ENCODE assay signal across 34 mouse cellular contexts in genomic region chr16:92468459-92468858, GRCm38 (mm10). TPM values are rescaled to one million over a fixed set of nuclear protein-coding genes. Genes with fewer than 3 reads are reported as not detected.
DNase-seq lines count a peak whose midpoint lies in the region; ATAC-seq lines count a peak whose summit lies in the region.
"Had no signal": no experiment of that assay in that cellular context is flagged by ENCODE, and none has a peak within 500 bp of the region (broad histone marks: within the 10 kb centered on the region; RNA-seq: fewer than 3 reads in every experiment).

No protein-coding gene starts in this region.

- H3K4me2 ChIP-seq in embryonic facial prominence, embryonic 14.5 days (ENCODE audit: low read depth, low read length) = no peak overlapping the region
- H3K4me2 ChIP-seq in embryonic facial prominence, embryonic 15.5 days (replicated peaks) = no peak overlapping the region
- H3K4me2 ChIP-seq: forebrain, embryonic 15.5 days; heart, embryonic 15.5 days; hindbrain, embryonic 13.5 days; liver, embryonic 13.5 days had no signal

- H3K27ac ChIP-seq in embryonic facial prominence, embryonic 14.5 days (replicated peaks; ENCODE audit: low read depth, low read length) = no peak overlapping the region
- no peak overlapping the region for H3K27ac ChIP-seq in embryonic facial prominence, embryonic 10.5 days (replicated peaks)
- no peak overlapping the region for H3K27ac ChIP-seq in heart, embryonic 10.5 days
- H3K27ac ChIP-seq in embryonic facial prominence, embryonic 15.5 days (replicated peaks) = peak overlapping the region; percentile 11; the same call in 1 of the 2 replicates
- H3K27ac ChIP-seq: forebrain, embryonic 10.5 days; forebrain, embryonic 15.5 days; heart, adult 2 months; heart, embryonic 15.5 days; hindbrain, embryonic 13.5 days; kidney, postnatal 0 days; liver, embryonic 13.5 days; stomach, postnatal 0 days had no signal

- DNase-seq in embryonic facial prominence, embryonic 14.5 days (ENCODE audit: low spot score) = peak; percentile 17
- DNase-seq in embryonic facial prominence, embryonic 10.5 days (ENCODE audit: low spot score) = no peak
- DNase-seq in heart, postnatal 4 days = peak; percentile 15
- DNase-seq in heart, embryonic 10.5 days (ENCODE audit: low spot score) = no peak
- DNase-seq in embryo, embryonic 10.5 days (ENCODE audit: low spot score) = no peak
- no peak for DNase-seq in B cell, adult 2 months
- DNase-seq in kidney, postnatal 4 days = no peak
- DNase-seq: adrenal gland, postnatal 25 days; cerebellum, adult 11-12 months; cerebellum, postnatal 10 days; heart, postnatal 36 days; kidney, adult 8-10 months; layer of hippocampus, postnatal 36 days; left cerebral cortex, postnatal 4 days; liver, embryonic 13.5 days; lung, adult 18-20 months; lung, postnatal 4 days; midbrain, embryonic 14.5 days; right cerebral cortex, adult 18-20 months; thymus, adult 18-20 months; thymus, postnatal 36 days had no signal

- H3K9ac ChIP-seq in embryonic facial prominence, embryonic 14.5 days (ENCODE audit: low read depth, low read length) = no peak overlapping the region
- no peak overlapping the region for H3K9ac ChIP-seq in embryonic facial prominence, embryonic 15.5 days
- H3K9ac ChIP-seq: forebrain, embryonic 15.5 days; heart, embryonic 15.5 days; hindbrain, embryonic 13.5 days; liver, embryonic 13.5 days had no signal

- 71% methylated on average over 14 of the region's 14 CpGs for WGBS in embryonic facial prominence, embryonic 14.5 days
- WGBS in embryonic facial prominence, embryonic 10.5 days = 75% methylated on average over 14 of the region's 14 CpGs
- 68% methylated on average over 14 of the region's 14 CpGs for WGBS in heart, embryonic 10.5 days
- 53% methylated on average over 14 of the region's 14 CpGs for WGBS in embryonic facial prominence, embryonic 15.5 days

- peaks cover 12% of the 10 kb centered on the region for H3K4me1 ChIP-seq in embryonic facial prominence, embryonic 14.5 days (ENCODE audit: control insufficient read depth, insufficient read depth, low read length)
- H3K4me1 ChIP-seq in embryonic facial prominence, embryonic 10.5 days = peaks cover 18% of the 10 kb centered on the region
- H3K4me1 ChIP-seq in heart, embryonic 10.5 days = peaks cover 34% of the 10 kb centered on the region
- peaks cover 21% of the 10 kb centered on the region for H3K4me1 ChIP-seq in embryonic facial prominence, embryonic 15.5 days

- no peaks in the 10 kb centered on the region for H3K9me3 ChIP-seq in embryonic facial prominence, embryonic 14.5 days (ENCODE audit: control insufficient read depth, low read length)
- H3K9me3 ChIP-seq in embryonic facial prominence, embryonic 10.5 days = no peaks in the 10 kb centered on the region
- H3K9me3 ChIP-seq in heart, embryonic 10.5 days = no peaks in the 10 kb centered on the region
- no peaks in the 10 kb centered on the region for H3K9me3 ChIP-seq in embryonic facial prominence, embryonic 15.5 days (replicated peaks)
- H3K9me3 ChIP-seq: forebrain, embryonic 10.5 days; forebrain, embryonic 15.5 days; G1E; heart, embryonic 15.5 days; hindbrain, embryonic 13.5 days; liver, embryonic 13.5 days had no signal

- no peaks in the 10 kb centered on the region for H3K27me3 ChIP-seq in embryonic facial prominence, embryonic 14.5 days (replicated peaks; ENCODE audit: control insufficient read depth, insufficient read depth, low read length)
- 0 out of 2 replicates have a peak, but pooled peaks cover 4% of the 10 kb centered on the region for H3K27me3 ChIP-seq in embryonic facial prominence, embryonic 10.5 days (replicated peaks; ENCODE audit: low read depth, poor library complexity, severe bottlenecking)
- no peaks in the 10 kb centered on the region for H3K27me3 ChIP-seq in heart, embryonic 10.5 days (ENCODE audit: insufficient read depth, poor library complexity, severe bottlenecking)
- H3K27me3 ChIP-seq in embryonic facial prominence, embryonic 15.5 days = no peaks in the 10 kb centered on the region
- H3K27me3 ChIP-seq: forebrain, embryonic 15.5 days; heart, embryonic 15.5 days; hindbrain, embryonic 13.5 days; liver, embryonic 13.5 days had no signal

- no peak for ATAC-seq in embryonic facial prominence, embryonic 14.5 days (ENCODE audit: low read depth)
- ATAC-seq in embryonic facial prominence, embryonic 15.5 days (ENCODE audit: insufficient number of reproducible peaks, low FRiP score, low TSS enrichment, low read depth) = no peak
- ATAC-seq: forebrain, embryonic 15.5 days; intestine, embryonic 16.5 days; lung, postnatal 0 days had no signal

- no peaks in the 10 kb centered on the region for H3K36me3 ChIP-seq in embryonic facial prominence, embryonic 14.5 days (ENCODE audit: control insufficient read depth, insufficient read depth, low read length)
- 0 out of 2 replicates have a peak, but pooled peaks cover 2% of the 10 kb centered on the region for H3K36me3 ChIP-seq in embryonic facial prominence, embryonic 10.5 days (replicated peaks)
- H3K36me3 ChIP-seq in heart, embryonic 10.5 days = no peaks in the 10 kb centered on the region
- H3K36me3 ChIP-seq in embryonic facial prominence, embryonic 15.5 days = no peaks in the 10 kb centered on the region
- H3K36me3 ChIP-seq: forebrain, embryonic 10.5 days; forebrain, embryonic 15.5 days; heart, embryonic 15.5 days; hindbrain, embryonic 13.5 days; liver, embryonic 13.5 days had no signal

- H3K4me3 ChIP-seq in embryonic facial prominence, embryonic 14.5 days (ENCODE audit: low read depth, low read length) = no peak overlapping the region
- no peak overlapping the region for H3K4me3 ChIP-seq in embryonic facial prominence, embryonic 10.5 days
- H3K4me3 ChIP-seq in heart, embryonic 10.5 days = no peak overlapping the region
- H3K4me3 ChIP-seq in embryonic facial prominence, embryonic 15.5 days (replicated peaks) = no peak overlapping the region
- H3K4me3 ChIP-seq: forebrain, embryonic 10.5 days; forebrain, embryonic 15.5 days; heart, adult 2 months; heart, embryonic 15.5 days; hindbrain, embryonic 13.5 days; liver, embryonic 13.5 days had no signal

RNA-seq across cellular contexts. Expression of gene Rcan1, which starts 2.2 kb away (rescaled TPM):
- polyA plus RNA-seq in embryonic facial prominence, embryonic 14.5 days (2014; fragmentation: Nextera tagmentation; extraction: Ambion mirVana) = 34.6 TPM in 2 replicates
- 32.8 and 38.2 TPM in 2 replicates for polyA plus RNA-seq in embryonic facial prominence, embryonic 10.5 days (2016; fragmentation: Nextera tagmentation; extraction: Ambion mirVana)
- 100 to 1,000 TPM; 117 to 127 TPM for total RNA-seq in heart, postnatal 4 days (2021)
- polyA plus RNA-seq in heart, embryonic 10.5 days (2016; fragmentation: Nextera tagmentation; extraction: Ambion mirVana) = 78.8 and 129 TPM in 2 replicates
- polyA plus RNA-seq in embryonic facial prominence, embryonic 15.5 days (2015; fragmentation: Nextera tagmentation; extraction: Ambion mirVana) = 40.3 and 41.8 TPM in 2 replicates

RNA-seq across cellular contexts. Expression of gene Clic6, which starts 17.1 kb away (rescaled TPM):
- polyA plus RNA-seq in embryonic facial prominence, embryonic 14.5 days (2014; fragmentation: Nextera tagmentation; extraction: Ambion mirVana) = 3.0 and 4.1 TPM in 2 replicates
- polyA plus RNA-seq in embryonic facial prominence, embryonic 10.5 days (2016; fragmentation: Nextera tagmentation; extraction: Ambion mirVana) = 5.0 and 5.6 TPM in 2 replicates
- 1 to 10 TPM; 1.0 to 1.8 TPM for total RNA-seq in heart, postnatal 4 days (2021)
- polyA plus RNA-seq in heart, embryonic 10.5 days (2016; fragmentation: Nextera tagmentation; extraction: Ambion mirVana) = 3.1 and 4.2 TPM in 2 replicates
- 6.7 and 8.8 TPM in 2 replicates for polyA plus RNA-seq in embryonic facial prominence, embryonic 15.5 days (2015; fragmentation: Nextera tagmentation; extraction: Ambion mirVana)
- total RNA-seq: adrenal gland, postnatal 25 days; megakaryocyte-erythroid progenitor cell, adult 5-6 weeks; neutrophil, adult 5-6 weeks had no signal

Comparison
In these comparisons a context has a peak if more than half of its experiments do, and no peak if none do; other contexts are left out.
1. DNase-seq: peak in embryonic facial prominence, embryonic 14.5 days (single experiment) and heart, postnatal 4 days (single experiment); none in embryonic facial prominence, embryonic 10.5 days (single experiment), heart, embryonic 10.5 days (single experiment), embryo, embryonic 10.5 days (single experiment), B cell, adult 2 months (0 of 2) and kidney, postnatal 4 days (0 of 2).